Mouse (Mus musculus): ENCODE data around the gene Gm43720.

Gm43720 gene

GRCm38 (mm10) chr5:138219864-138220263 lies 59.9 kb downstream of the Gm43720 start:
- no peak for DNase-seq (ENCODE audit: low spot score in 2 of 2)

- DNase-seq (ENCODE audit: low spot score in 2 of 2) = peak in 1 of 2 experiments; percentile 16
Measured at GRCm38 (mm10) chr5:138216632-138217031, 63.1 kb downstream of the Gm43720 start.

Measured in natural killer cell, adult 2 months (primary cell).